Mouse (Mus musculus) heart, embryonic 11.5 days (tissue): ENCODE data around the gene Crhr2. TPM values are rescaled to one million over a fixed set of nuclear protein-coding genes. Genes with fewer than 3 reads are reported as not detected.

Experiments
- ATAC-seq: fragments of 200-750 bp; cut with Nextera tagmentation; replicated peaks from 2 replicates; pipeline ENCODE4 v1.8.0; 2017; ENCODE audit warnings: moderate library complexity; ENCODE audit not compliant: insufficient number of reproducible peaks, low FRiP score, low TSS enrichment
- H3K27ac ChIP-seq: fragments of 300-500 bp; sonication (generic); 2 replicates; pipeline ENCODE4 v1.5.1; 2014; ENCODE audit warnings: mild to moderate bottlenecking, low read depth, low read length
- H3K27me3 ChIP-seq: fragments of 300-500 bp; sonication (generic); 2 replicates; pipeline ENCODE4 v1.6.1; 2014; ENCODE audit warnings: mild to moderate bottlenecking, low read length, mixed read lengths; ENCODE audit not compliant: control insufficient read depth, insufficient read depth
- H3K36me3 ChIP-seq: fragments of 300-500 bp; sonication (generic); 2 replicates; pipeline ENCODE4 v1.6.1; 2014; ENCODE audit warnings: mild to moderate bottlenecking, low read length, moderate library complexity, mixed read lengths; ENCODE audit not compliant: control insufficient read depth, insufficient read depth
- H3K4me1 ChIP-seq: fragments of 300-500 bp; sonication (generic); 2 replicates; pipeline ENCODE4 v1.6.1; 2014; ENCODE audit warnings: low read length; ENCODE audit not compliant: control insufficient read depth, insufficient read depth
- H3K4me2 ChIP-seq: fragments of 300-500 bp; sonication (generic); 2 replicates; pipeline ENCODE4 v1.6.1; 2014; ENCODE audit warnings: mild to moderate bottlenecking, moderate library complexity
- H3K4me3 ChIP-seq: fragments of 300-500 bp; sonication (generic); 2 replicates; pipeline ENCODE4 v1.5.1; 2014; ENCODE audit warnings: low read depth, low read length
- H3K9ac ChIP-seq: fragments of 300-500 bp; sonication (generic); 2 replicates; pipeline ENCODE4 v1.6.1; 2014; ENCODE audit warnings: mild to moderate bottlenecking, low read depth, low read length, moderate library complexity
- H3K9me3 ChIP-seq: fragments of 300-500 bp; sonication (generic); replicated peaks from 2 replicates; pipeline ENCODE4 v1.6.1; 2016; ENCODE audit warnings: low read length; ENCODE audit not compliant: control insufficient read depth
- WGBS: fragments of 180-500 bp; shearing (Covaris S2); extraction: QIAGEN DNeasy Blood & Tissue Kit; methylation state at CpG from one replicate; pipeline ENCODE4 v1.1.7; 2014; ENCODE audit not compliant: insufficient replicate concordance; 5-methylcytosine and 5-hydroxymethylcytosine counted together
- polyA plus RNA-seq: library from polyadenylated mRNA; unstranded; fragments of >200 nt; fragmentation: Nextera tagmentation; extraction: Ambion mirVana; gene quantifications from 2 replicates; pipeline ENCODE4 v1.2.1, GENCODE M21; 2014

Gene Crhr2
- polyA plus RNA-seq, 1 experiment from 2014 or later, result 4.2 TPM

- peak overlapping the region; percentile 82 for H3K27ac ChIP-seq
- ATAC-seq, result no peak
- H3K9ac ChIP-seq, result 0 out of 2 replicates have a peak overlapping the region, but pooled peaks have one; percentile 58
- no peaks in the 10 kb centered on the region for H3K36me3 ChIP-seq
- WGBS, result 43% methylated on average over 1 of the region's 1 CpGs
- no peaks in the 10 kb centered on the region for H3K9me3 ChIP-seq
- no peaks in the 10 kb centered on the region for H3K27me3 ChIP-seq
- H3K4me3 ChIP-seq, result no peak overlapping the region
- H3K4me2 ChIP-seq, result peak overlapping the region; percentile 55
- peaks cover 31% of the 10 kb centered on the region for H3K4me1 ChIP-seq
These were observed 609 bp upstream of the Crhr2 start for GRCm38 (mm10) chr6:55133425-55133824.

DNA sequence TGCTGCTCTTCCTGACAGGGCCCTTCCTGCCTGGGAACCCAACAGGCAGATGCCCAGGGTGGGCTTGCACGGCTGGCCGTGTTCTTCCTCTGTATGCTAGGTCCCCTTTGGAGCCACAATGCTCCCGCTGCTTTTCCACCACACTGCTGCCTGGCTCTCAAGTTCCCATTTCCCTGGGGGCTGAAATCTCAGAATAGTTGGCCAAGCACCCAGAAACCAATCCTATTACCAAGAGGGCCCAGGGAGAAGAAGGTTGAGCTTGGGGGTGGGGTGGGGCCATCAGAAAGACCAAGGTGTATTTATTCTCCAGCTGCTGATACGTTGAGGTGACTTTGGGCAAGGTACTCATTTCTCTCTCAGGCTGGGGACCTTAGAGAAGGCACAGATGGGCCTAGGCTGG is 1.5 kb downstream of the Crhr2 start:
- Histone ChIP-seq H3K4me2 (no peak overlapping the region), H3K9ac (no peak overlapping the region)
- 72% methylated on average over 4 of the region's 4 CpGs for WGBS

DNA sequence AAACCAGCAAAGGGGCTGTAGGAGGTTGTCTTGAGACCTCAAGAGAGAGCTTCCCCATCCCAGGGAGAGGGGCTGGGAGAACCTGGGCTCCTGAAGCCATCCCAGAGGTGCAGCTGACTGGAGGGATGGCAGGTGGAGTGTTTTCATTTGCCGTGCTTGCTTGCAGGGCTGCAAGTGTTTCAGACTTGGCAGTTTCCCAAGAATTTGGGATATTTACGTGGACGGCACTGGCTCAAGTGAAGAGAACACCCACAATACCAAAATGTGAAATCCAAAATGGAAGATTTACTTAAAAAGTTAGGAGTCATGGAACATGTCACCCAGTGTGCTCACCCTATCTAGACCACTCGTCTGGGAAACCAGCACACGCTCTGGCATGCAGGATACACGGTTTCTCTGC is 2.2 kb downstream of the Crhr2 start:
- Histone ChIP-seq H3K27ac (peak overlapping the region; percentile 8; the same call in 1 of the 2 replicates), H3K27me3 (no peaks in the 10 kb centered on the region), H3K36me3 (no peaks in the 10 kb centered on the region), H3K4me3 (no peak overlapping the region), H3K9ac (no peak overlapping the region), H3K9me3 (no peaks in the 10 kb centered on the region), H3K4me1 (peaks cover 31% of the 10 kb centered on the region), H3K4me2 (no peak overlapping the region)
- ATAC-seq, result no peak
- 14% methylated on average over 6 of the region's 6 CpGs for WGBS

More for the DNA sequence above, 1.5 kb downstream of the Crhr2 start:
- Histone ChIP-seq H3K27me3 (no peaks in the 10 kb centered on the region), H3K36me3 (no peaks in the 10 kb centered on the region), H3K4me1 (peaks cover 31% of the 10 kb centered on the region), H3K4me3 (no peak overlapping the region), H3K9me3 (no peaks in the 10 kb centered on the region), H3K27ac (peak overlapping the region; percentile 8; the same call in 1 of the 2 replicates)
- no peak for ATAC-seq

DNA sequence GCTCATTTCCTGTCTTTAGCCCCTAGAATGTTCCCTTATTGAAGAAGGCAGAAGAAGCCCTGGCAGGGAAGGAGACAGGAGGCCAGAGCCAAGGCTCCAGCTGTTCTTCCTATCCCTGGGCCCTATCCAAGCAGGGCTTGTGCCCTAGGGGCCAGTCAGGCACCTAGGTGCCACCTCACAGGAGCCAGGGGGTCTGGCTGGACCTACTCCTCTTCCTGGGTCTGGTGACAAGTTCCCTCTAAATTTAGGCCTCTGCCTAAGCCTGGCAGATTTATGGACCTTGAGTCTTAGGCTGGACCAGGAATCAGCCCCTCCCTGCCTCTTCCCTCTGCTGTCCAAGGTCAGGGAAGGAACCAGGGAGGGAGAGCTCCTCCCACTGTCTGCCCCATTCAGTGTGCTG is 4.4 kb downstream of the Crhr2 start:
- Histone ChIP-seq H3K4me2 (no peak overlapping the region), H3K9ac (no peak overlapping the region), H3K4me1 (peaks cover 26% of the 10 kb centered on the region), H3K27ac (no peak overlapping the region), H3K27me3 (peaks cover 9% of the 10 kb centered on the region; the same call in 1 of the 2 replicates), H3K4me3 (no peak overlapping the region), H3K36me3 (no peaks in the 10 kb centered on the region), H3K9me3 (no peaks in the 10 kb centered on the region)
- no peak for ATAC-seq

DNA sequence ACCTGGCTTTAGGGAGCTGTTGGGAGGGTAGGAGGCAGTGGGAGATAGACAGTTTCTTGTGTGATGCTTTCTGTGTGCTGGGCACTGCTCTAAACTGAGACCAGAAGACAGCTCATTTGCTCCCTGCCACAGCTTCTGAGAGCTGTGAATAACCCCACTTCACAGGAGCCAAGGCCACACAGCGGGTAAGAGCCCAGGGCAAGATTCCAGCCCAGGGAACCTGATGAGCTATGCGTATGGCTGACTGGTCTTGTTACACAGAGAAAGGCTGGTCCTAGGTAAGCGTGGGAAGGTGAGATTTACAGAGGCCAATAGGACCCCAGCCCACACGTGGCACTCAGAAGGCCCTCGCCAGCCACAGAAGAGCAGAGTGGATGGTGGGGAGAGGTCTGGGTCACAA is 6.2 kb downstream of the Crhr2 start:
- ATAC-seq, result no peak

GRCm38 (mm10) chr6:55123056-55123455 is 9.8 kb downstream of the Crhr2 start:
- no peak overlapping the region for H3K4me2 ChIP-seq
- no peak overlapping the region for H3K4me3 ChIP-seq
- H3K4me1 ChIP-seq, result no peaks in the 10 kb centered on the region
- no peak overlapping the region for H3K27ac ChIP-seq
- no peak for ATAC-seq
- peaks cover 29% of the 10 kb centered on the region for H3K27me3 ChIP-seq
- WGBS, result 22% methylated on average over 4 of the region's 4 CpGs
- no peaks in the 10 kb centered on the region for H3K36me3 ChIP-seq
- no peak overlapping the region for H3K9ac ChIP-seq
- no peaks in the 10 kb centered on the region for H3K9me3 ChIP-seq

More for the DNA sequence above, 6.2 kb downstream of the Crhr2 start:
- no peaks in the 10 kb centered on the region for H3K36me3 ChIP-seq
- H3K4me2 ChIP-seq, result no peak overlapping the region
- H3K9ac ChIP-seq, result no peak overlapping the region
- H3K27me3 ChIP-seq, result peaks cover 9% of the 10 kb centered on the region; the same call in 1 of the 2 replicates
- peaks cover 12% of the 10 kb centered on the region for H3K4me1 ChIP-seq
- no peaks in the 10 kb centered on the region for H3K9me3 ChIP-seq
- H3K4me3 ChIP-seq, result no peak overlapping the region
- 75% methylated on average over 5 of the region's 5 CpGs for WGBS
- H3K27ac ChIP-seq, result no peak overlapping the region

DNA sequence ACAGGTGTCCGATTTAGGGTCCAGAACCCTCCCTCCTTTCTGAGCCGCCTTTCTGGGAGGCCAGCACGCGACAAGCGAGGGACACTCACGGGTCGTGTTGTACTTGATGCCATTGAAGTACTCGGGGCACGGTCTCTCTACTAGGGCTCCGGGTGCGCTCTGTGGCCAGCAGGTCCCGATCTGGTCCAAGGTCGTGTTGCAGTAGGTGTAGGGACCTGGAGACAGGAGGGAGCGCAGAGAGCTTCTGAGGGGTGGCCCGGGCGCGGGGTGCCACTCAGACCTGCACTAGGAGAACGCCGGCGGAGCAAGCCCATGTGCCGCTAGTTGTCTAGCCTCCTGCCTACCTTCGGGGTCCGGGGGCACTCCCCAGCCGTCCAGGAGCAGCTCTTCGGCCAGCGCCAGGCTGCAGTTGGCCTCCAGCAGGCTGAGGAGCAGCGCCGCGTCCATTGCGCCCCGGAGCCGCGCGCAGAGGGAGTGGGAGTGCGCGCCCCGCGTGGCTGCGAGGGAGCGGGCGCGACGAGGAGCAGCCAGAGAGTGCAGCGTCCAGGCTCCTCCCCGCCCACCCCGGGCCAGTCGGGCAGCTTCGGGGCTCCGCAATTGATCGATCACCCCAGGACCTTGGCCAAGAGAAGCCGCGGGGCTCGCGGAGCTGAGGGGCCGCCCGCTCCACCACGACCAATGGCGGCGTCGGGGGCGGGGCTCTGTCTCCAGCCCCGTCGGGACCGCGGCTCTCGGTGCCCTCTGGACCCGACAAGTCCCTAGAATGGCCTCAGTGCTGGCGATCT is 15.3 kb downstream of the Crhr2 start:
- Histone ChIP-seq H3K27ac (no peak overlapping the region), H3K4me1 (0 out of 2 replicates have a peak, but pooled peaks cover 3% of the 10 kb centered on the region), H3K27me3 (peaks cover 70% of the 10 kb centered on the region), H3K36me3 (no peaks in the 10 kb centered on the region), H3K4me3 (peak overlapping the region; percentile 67), H3K4me2 (peak overlapping the region; percentile 94), H3K9me3 (no peaks in the 10 kb centered on the region), H3K9ac (0 out of 2 replicates have a peak overlapping the region, but pooled peaks have one; percentile 22)
- under 1% methylated on average over 68 of the region's 68 CpGs for WGBS
- 0 out of 2 replicates have a peak, but pooled peaks have one; percentile 24 for ATAC-seq

GRCm38 (mm10) chr6:55108358-55108757 is 24.5 kb downstream of the Crhr2 start:
- no peaks in the 10 kb centered on the region for H3K36me3 ChIP-seq
- H3K9me3 ChIP-seq, result no peaks in the 10 kb centered on the region
- no peak overlapping the region for H3K27ac ChIP-seq
- 11% methylated on average over 7 of the region's 7 CpGs for WGBS
- H3K4me2 ChIP-seq, result no peak overlapping the region
- ATAC-seq, result no peak
- no peaks in the 10 kb centered on the region for H3K4me1 ChIP-seq
- peaks cover 13% of the 10 kb centered on the region for H3K27me3 ChIP-seq
- no peak overlapping the region for H3K9ac ChIP-seq
- no peak overlapping the region for H3K4me3 ChIP-seq

DNA sequence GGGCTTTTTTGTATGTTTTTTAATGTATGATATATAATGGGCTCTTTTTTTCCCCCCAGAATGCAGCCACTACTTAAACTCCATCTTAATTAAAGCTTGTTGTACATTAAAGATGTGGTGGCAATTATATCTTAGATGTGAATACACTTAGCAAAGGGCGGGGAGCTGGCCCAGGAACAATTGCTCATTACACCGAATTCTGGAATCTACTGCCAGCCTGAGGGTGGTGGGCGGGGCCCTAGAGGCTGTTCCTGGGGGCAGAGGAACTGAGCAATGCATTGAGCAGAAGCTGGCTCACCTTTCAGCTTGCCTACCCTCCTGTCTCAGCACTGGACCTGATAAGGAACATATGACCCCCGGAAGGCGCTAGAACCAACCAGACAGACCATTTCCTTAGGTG is 34.2 kb downstream of the Crhr2 start:
- Histone ChIP-seq H3K9ac (no peak overlapping the region), H3K27me3 (no peaks in the 10 kb centered on the region), H3K27ac (no peak overlapping the region), H3K4me2 (no peak overlapping the region), H3K36me3 (no peaks in the 10 kb centered on the region), H3K9me3 (no peaks in the 10 kb centered on the region), H3K4me3 (no peak overlapping the region), H3K4me1 (no peaks in the 10 kb centered on the region)
- 74% methylated on average over 5 of the region's 5 CpGs for WGBS
- no peak for ATAC-seq
